Mouse (Mus musculus): ENCODE measurements around the gene Dnaja4. TPM values are rescaled to one million over a fixed set of nuclear protein-coding genes. Genes with fewer than 3 reads are reported as not detected.

Gene Dnaja4
- polyA plus RNA-seq, 1 experiment from 2014 or later, result 11.7 TPM

DNA sequence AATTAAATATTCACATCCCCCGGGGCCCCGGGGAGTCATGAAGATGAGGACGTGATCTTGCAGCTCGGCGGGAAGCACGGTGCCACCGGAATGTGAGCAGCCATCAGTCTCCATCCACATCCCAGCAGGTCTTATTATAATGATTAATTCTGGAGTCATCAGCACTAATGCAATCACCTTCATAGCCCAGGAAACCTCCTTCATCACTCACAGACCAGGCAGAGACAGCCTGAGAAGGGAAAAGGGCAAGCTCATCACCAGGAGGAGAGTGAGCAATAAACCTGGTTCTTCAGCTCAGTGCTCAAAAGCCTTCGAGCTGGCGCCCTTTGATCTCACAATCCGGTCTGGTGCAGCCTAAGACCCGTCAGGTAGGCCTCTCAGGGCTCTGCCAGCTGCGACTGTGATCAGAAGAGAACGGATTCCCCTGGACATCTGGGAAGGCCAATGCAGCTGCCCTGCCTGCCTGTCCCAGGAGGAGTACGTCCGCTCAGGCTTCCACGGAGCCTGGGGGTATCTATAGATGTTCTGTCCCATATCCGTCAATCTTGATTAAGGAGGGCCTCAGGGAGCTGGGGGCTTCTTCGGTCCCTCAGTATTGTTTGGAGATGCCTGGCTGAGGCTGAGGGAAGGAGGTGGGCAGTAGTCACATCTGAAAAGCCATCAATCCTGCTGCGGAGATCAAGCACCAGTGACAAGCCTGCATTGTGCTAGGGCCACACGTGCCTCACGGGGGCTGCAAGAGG, 53.7 kb downstream of the Dnaja4 start:
- Histone ChIP-seq H3K4me2 (no peak overlapping the region), H3K27me3 (replicated peaks; ENCODE audit: control insufficient read depth, insufficient read depth, low read length) (peaks cover 2% of the 10 kb centered on the region), H3K9ac (ENCODE audit: low read depth, low read length) (no peak overlapping the region), H3K36me3 (ENCODE audit: control insufficient read depth, insufficient read depth, low read length) (no peaks in the 10 kb centered on the region), H3K9me3 (ENCODE audit: control insufficient read depth, low read length) (no peaks in the 10 kb centered on the region), H3K4me3 (ENCODE audit: low read depth, low read length) (no peak overlapping the region), H3K4me1 (replicated peaks; ENCODE audit: control insufficient read depth, insufficient read depth, low read length) (no peaks in the 10 kb centered on the region), H3K27ac (ENCODE audit: low read depth, low read length) (no peak overlapping the region)
- no peak for ATAC-seq (replicated peaks; ENCODE audit: low FRiP score)
- DNase-seq (ENCODE audit: low spot score), result no peak
- 49% methylated on average over 21 of the region's 21 CpGs for WGBS

DNA sequence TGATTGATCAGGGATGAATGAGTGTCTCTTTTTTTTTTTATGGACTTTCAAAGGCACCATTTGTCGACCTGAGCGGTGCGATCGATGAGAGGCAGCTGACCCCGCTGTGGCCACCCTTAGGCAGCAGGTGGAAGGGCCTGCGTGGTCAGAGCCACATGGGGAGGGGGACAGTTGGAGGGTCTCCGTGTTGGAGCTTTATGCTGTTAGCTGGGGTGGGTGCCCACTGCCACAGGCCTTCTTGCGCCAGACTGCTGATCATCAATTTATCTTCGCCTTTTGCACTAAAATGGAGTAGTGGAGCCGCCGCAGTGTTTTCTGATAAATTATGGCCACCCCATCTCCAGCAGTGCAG, 54.2 kb downstream of the Dnaja4 start:
- WGBS, result 61% methylated on average over 11 of the region's 11 CpGs
- H3K27ac ChIP-seq (ENCODE audit: low read depth, low read length), result no peak overlapping the region

DNA sequence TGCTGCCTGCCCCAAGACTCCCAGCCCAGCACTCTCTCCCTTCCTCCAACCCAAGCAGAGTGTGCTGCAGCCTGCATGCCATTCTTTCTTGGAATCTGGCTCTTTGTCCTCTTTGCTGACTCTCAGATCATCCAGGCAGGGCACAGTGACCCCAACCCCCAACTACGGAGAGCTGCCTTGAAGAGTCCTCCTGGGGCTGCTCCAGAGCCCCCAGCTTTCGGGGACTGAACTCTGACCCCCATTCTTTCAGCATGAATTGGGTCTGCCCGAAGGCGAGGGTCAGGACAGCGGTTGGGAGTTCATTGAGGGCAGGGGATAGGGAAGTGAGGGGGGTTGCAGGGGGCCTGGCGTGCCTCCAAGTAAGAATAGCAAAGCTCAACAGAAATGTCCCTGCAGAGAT, 60.9 kb downstream of the Dnaja4 start:
- Histone ChIP-seq H3K27ac (ENCODE audit: low read depth, low read length) (no peak overlapping the region), H3K4me1 (replicated peaks; ENCODE audit: control insufficient read depth, insufficient read depth, low read length) (no peaks in the 10 kb centered on the region), H3K4me3 (ENCODE audit: low read depth, low read length) (no peak overlapping the region), H3K36me3 (ENCODE audit: control insufficient read depth, insufficient read depth, low read length) (no peaks in the 10 kb centered on the region), H3K4me2 (no peak overlapping the region), H3K9me3 (ENCODE audit: control insufficient read depth, low read length) (no peaks in the 10 kb centered on the region), H3K27me3 (replicated peaks; ENCODE audit: control insufficient read depth, insufficient read depth, low read length) (peaks cover 30% of the 10 kb centered on the region), H3K9ac (ENCODE audit: low read depth, low read length) (no peak overlapping the region)
- no peak for DNase-seq (ENCODE audit: low spot score)
- WGBS, result 45% methylated on average over 6 of the region's 6 CpGs
- ATAC-seq (replicated peaks; ENCODE audit: low FRiP score), result no peak

More for the DNA sequence above, 54.2 kb downstream of the Dnaja4 start:
- no peak overlapping the region for H3K4me2 ChIP-seq
- H3K9me3 ChIP-seq (ENCODE audit: control insufficient read depth, low read length), result no peaks in the 10 kb centered on the region
- H3K4me3 ChIP-seq (ENCODE audit: low read depth, low read length), result no peak overlapping the region
- peaks cover 2% of the 10 kb centered on the region for H3K27me3 ChIP-seq (replicated peaks; ENCODE audit: control insufficient read depth, insufficient read depth, low read length)
- no peak overlapping the region for H3K9ac ChIP-seq (ENCODE audit: low read depth, low read length)
- ATAC-seq (replicated peaks; ENCODE audit: low FRiP score) (no peak), DNase-seq (ENCODE audit: low spot score) (no peak)
- H3K4me1 ChIP-seq (replicated peaks; ENCODE audit: control insufficient read depth, insufficient read depth, low read length), result no peaks in the 10 kb centered on the region
- H3K36me3 ChIP-seq (ENCODE audit: control insufficient read depth, insufficient read depth, low read length), result no peaks in the 10 kb centered on the region

DNA sequence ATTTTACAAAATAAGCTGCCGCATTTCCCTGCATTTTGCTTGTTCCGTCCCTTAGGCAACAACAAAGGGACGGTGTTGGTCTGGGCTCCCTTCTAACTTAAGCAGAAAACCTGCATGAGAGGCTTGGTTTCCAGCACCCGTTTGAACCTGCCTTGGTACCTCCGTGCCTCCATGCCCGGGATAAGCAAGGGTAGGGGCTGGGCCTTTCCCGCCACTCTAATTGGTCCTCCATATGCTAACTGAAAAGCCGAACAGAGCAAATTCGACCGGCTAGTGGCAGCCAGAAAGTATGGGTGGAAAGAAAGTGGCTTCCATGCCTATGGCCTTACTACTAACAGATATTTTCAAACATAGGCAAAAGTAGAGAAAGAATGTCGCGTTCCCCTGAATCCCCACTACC, 65.4 kb downstream of the Dnaja4 start:
- H3K27ac ChIP-seq (ENCODE audit: low read depth, low read length), result no peak overlapping the region
- no peak overlapping the region; the same call in 1 of the 2 replicates for H3K4me3 ChIP-seq (ENCODE audit: low read depth, low read length)
- H3K4me2 ChIP-seq, result peak overlapping the region; percentile 65
- H3K9ac ChIP-seq (ENCODE audit: low read depth, low read length), result no peak overlapping the region
- peaks cover 4% of the 10 kb centered on the region; the same call in 1 of the 2 replicates for H3K4me1 ChIP-seq (replicated peaks; ENCODE audit: control insufficient read depth, insufficient read depth, low read length)
- H3K27me3 ChIP-seq (replicated peaks; ENCODE audit: control insufficient read depth, insufficient read depth, low read length), result peaks cover 72% of the 10 kb centered on the region
- ATAC-seq (replicated peaks; ENCODE audit: low FRiP score) (no peak), DNase-seq (ENCODE audit: low spot score) (no peak)
- 21% methylated on average over 12 of the region's 12 CpGs for WGBS
- no peaks in the 10 kb centered on the region for H3K9me3 ChIP-seq (ENCODE audit: control insufficient read depth, low read length)
- no peaks in the 10 kb centered on the region for H3K36me3 ChIP-seq (ENCODE audit: control insufficient read depth, insufficient read depth, low read length)

DNA sequence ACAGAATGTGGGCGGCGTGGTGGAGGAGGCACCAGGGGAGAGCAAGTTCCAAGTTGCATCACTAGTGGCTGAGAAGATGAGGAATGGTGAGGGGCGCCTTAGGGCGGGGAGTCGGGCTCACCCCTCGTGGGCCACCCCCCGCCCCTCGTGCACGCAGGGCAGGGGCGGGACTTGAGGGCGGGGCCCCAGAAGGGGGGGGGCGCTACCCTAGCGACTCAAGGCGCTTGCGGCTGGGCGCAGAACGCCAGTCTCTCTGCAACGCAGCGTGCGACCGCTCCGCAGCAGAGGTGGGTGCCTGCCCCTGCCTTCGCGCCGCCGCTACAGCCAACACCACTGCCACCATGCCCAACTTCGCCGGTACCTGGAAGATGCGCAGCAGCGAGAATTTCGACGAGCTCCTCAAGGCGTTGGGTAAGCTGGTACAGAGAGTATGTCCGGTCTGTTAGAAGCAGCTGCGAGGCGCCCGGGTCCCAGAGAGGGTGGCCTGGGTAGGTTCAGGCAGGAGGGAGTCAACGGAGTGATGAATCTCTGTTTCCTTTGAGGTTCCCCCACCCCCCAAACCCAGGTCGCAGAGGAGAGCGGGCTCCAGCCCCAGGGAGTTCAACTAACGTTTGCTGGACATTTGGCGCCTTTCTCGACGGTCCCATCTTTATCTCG, 66.0 kb downstream of the Dnaja4 start, which contains the start of gene Crabp1:
Crabp1 (plus strand) TSS at position 188 of the 657 bp plus-strand sequence.
- Histone ChIP-seq H3K36me3 (ENCODE audit: control insufficient read depth, insufficient read depth, low read length) (no peaks in the 10 kb centered on the region), H3K27me3 (replicated peaks; ENCODE audit: control insufficient read depth, insufficient read depth, low read length) (peaks cover 75% of the 10 kb centered on the region), H3K4me3 (ENCODE audit: low read depth, low read length) (peak within 1 kb of the TSS; percentile 40), H3K9me3 (ENCODE audit: control insufficient read depth, low read length) (no peaks in the 10 kb centered on the region), H3K4me2 (peak within 1 kb of the TSS; percentile 65), H3K4me1 (replicated peaks; ENCODE audit: control insufficient read depth, insufficient read depth, low read length) (peaks cover 4% of the 10 kb centered on the region; the same call in 1 of the 2 replicates), H3K27ac (ENCODE audit: low read depth, low read length) (no peak within 1 kb of the TSS), H3K9ac (ENCODE audit: low read depth, low read length) (no peak within 1 kb of the TSS)
- DNase-seq (ENCODE audit: low spot score), result peak; percentile 42
- 1% methylated on average over 41 of the region's 45 CpGs for WGBS
- ATAC-seq (replicated peaks; ENCODE audit: low FRiP score), result no peak

DNA sequence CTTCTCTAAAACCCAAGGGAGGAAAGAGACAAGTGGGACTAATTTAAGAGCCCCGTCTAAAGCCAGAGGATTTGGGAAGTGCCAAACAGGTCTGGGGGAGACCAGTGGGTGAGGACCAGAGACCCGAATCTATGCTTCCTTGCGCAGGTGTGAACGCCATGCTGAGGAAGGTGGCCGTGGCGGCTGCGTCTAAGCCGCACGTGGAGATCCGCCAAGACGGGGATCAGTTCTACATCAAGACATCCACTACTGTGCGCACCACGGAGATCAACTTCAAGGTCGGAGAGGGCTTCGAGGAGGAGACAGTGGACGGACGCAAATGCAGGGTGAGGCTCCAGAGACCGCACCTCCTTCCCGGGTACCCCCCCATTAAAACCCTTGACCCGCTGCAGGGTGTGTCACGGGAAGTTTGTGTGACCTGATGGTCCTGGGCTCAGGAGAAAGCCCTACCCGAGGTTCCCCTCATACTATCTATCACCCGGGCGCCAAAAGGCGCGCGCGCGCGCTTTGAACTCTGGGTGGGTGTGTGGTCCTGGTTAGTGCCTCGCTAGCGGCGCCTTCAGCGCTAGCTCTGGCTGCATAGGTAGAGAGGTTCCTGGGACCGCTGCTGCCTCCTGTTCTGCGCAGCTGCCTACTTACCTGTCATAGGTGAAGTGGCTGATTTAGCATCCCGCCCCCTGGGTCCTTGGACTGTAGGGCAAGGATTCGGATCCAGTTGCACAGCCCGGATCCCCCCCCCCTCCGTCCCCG, 66.8 kb downstream of the Dnaja4 start:
- WGBS, result 2% methylated on average over 41 of the region's 41 CpGs
- Histone ChIP-seq H3K4me2 (peak overlapping the region; percentile 65), H3K27me3 (replicated peaks; ENCODE audit: control insufficient read depth, insufficient read depth, low read length) (peaks cover 81% of the 10 kb centered on the region), H3K27ac (ENCODE audit: low read depth, low read length) (no peak overlapping the region), H3K4me1 (replicated peaks; ENCODE audit: control insufficient read depth, insufficient read depth, low read length) (peaks cover 4% of the 10 kb centered on the region; the same call in 1 of the 2 replicates), H3K4me3 (ENCODE audit: low read depth, low read length) (peak overlapping the region; percentile 40), H3K9ac (ENCODE audit: low read depth, low read length) (no peak overlapping the region), H3K36me3 (ENCODE audit: control insufficient read depth, insufficient read depth, low read length) (no peaks in the 10 kb centered on the region), H3K9me3 (ENCODE audit: control insufficient read depth, low read length) (no peaks in the 10 kb centered on the region)
- no peak for ATAC-seq (replicated peaks; ENCODE audit: low FRiP score)
- DNase-seq (ENCODE audit: low spot score), result no peak

Small RNAs within 50 kb of the gene (microRNA-seq; reads per million reads assigned to microRNA genes)
- not detected for gene Mir5710 (ENCODE audit: borderline number of aligned reads)

Other genes with a start within 250 kb of the Dnaja4 start
- gene Dmxl2, start 197.2 kb upstream of the Dnaja4 start, polyA plus RNA-seq (2014; fragmentation: Nextera tagmentation; extraction: Ambion mirVana), result 2.5 and 2.6 TPM in 2 replicates
- not detected in 2 replicates for gene Sh2d7, start 159.9 kb upstream of the Dnaja4 start, polyA plus RNA-seq (2014; fragmentation: Nextera tagmentation; extraction: Ambion mirVana)
- 4.6 and 5.3 TPM in 2 replicates for gene Cib2, start 138.7 kb upstream of the Dnaja4 start, polyA plus RNA-seq (2014; fragmentation: Nextera tagmentation; extraction: Ambion mirVana)
- gene Idh3a, start 112.5 kb upstream of the Dnaja4 start, polyA plus RNA-seq (2014; fragmentation: Nextera tagmentation; extraction: Ambion mirVana), result 234 and 244 TPM in 2 replicates
- 0.11 and 0.18 TPM in 2 replicates for gene Acsbg1, start 37.0 kb upstream of the Dnaja4 start, polyA plus RNA-seq (2014; fragmentation: Nextera tagmentation; extraction: Ambion mirVana)
- 198 and 203 TPM in 2 replicates for gene Wdr61, start 35.6 kb downstream of the Dnaja4 start, polyA plus RNA-seq (2014; fragmentation: Nextera tagmentation; extraction: Ambion mirVana)
- gene Crabp1, start 65.9 kb downstream of the Dnaja4 start, polyA plus RNA-seq (2014; fragmentation: Nextera tagmentation; extraction: Ambion mirVana), result 37.0 and 40.0 TPM in 2 replicates
- 31.3 TPM in 2 replicates for gene Ireb2, start 164.9 kb downstream of the Dnaja4 start, polyA plus RNA-seq (2014; fragmentation: Nextera tagmentation; extraction: Ambion mirVana)
- gene Hykk, start 218.4 kb downstream of the Dnaja4 start, polyA plus RNA-seq (2014; fragmentation: Nextera tagmentation; extraction: Ambion mirVana), result 1.9 and 2.3 TPM in 2 replicates